Comparison of ENCODE assay signal across 13 mouse cellular contexts in the genomic region with DNA sequence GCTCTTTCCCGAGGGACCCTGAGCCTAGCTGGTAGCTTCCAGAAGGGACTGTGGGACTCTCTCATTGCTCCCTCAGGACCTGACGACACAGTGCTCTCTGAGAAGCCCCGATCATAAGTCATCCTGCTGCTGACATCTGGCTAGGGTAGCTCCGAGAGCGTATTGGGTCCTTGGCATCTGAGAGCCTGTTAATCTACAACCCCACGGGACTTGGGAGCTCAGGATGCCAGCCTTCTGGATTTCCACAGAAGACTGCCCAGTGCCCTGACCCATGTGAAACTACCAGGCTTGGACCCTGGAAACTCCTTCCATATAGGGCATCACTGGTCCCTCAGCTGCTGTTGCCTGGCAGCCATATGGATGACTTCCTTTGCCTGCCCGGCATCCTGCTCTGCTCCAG. TPM values are rescaled to one million over a fixed set of nuclear protein-coding genes. Genes with fewer than 3 reads are reported as not detected.
A peak's percentile ranks its signal among the peaks of the same experiment; 100 is the strongest.
DNase-seq lines count a peak whose midpoint lies in the region; ATAC-seq and TF ChIP-seq lines count a peak whose summit lies in the region.
"Had no signal": no experiment of that assay in that cellular context is flagged by ENCODE, and none has a peak within 500 bp of the region (broad histone marks: within the 10 kb centered on the region; RNA-seq: fewer than 3 reads in every experiment).

No protein-coding gene starts in this region.

- no peak for DNase-seq in neural tube, embryonic 10.5 days (ENCODE audit: extremely low spot score, low spot score)
- peak; percentile 65 for DNase-seq in kidney, postnatal 10 days
- no peak for DNase-seq in frontal cortex, postnatal 25 days (ENCODE audit: low spot score in 2 of 2)
- DNase-seq in spleen, adult 18-20 months, result no peak
- no peak for DNase-seq in cerebellum, adult 2 months
- DNase-seq: adrenal gland, postnatal 36 days; cerebellum, adult 11-12 months; embryo, embryonic 11 days; gastrocnemius, postnatal 36 days; heart, postnatal 10 days had no signal

- no peak for TF ChIP-seq POLR2A in small intestine, adult 2 months (IDR thresholded peaks at IDR 0.05; ENCODE audit: low read depth, low read length)
- no peak for TF ChIP-seq POLR2A in cerebellum, adult 2 months (IDR thresholded peaks at IDR 0.05; ENCODE audit: borderline replicate concordance, insufficient read depth, low read length)

- no peak overlapping the region for H3K4me2 ChIP-seq in neural tube, embryonic 13.5 days
- no peak overlapping the region for H3K4me2 ChIP-seq in hindbrain, embryonic 15.5 days

- no peaks in the 10 kb centered on the region for H3K9me3 ChIP-seq in neural tube, embryonic 13.5 days
- H3K9me3 ChIP-seq in hindbrain, embryonic 15.5 days, result no peaks in the 10 kb centered on the region

- H3K4me1 ChIP-seq in neural tube, embryonic 13.5 days (replicated peaks), result peaks cover 89% of the 10 kb centered on the region
- peaks cover 75% of the 10 kb centered on the region for H3K4me1 ChIP-seq in hindbrain, embryonic 15.5 days (replicated peaks)
- H3K4me1 ChIP-seq in small intestine, adult 2 months (ENCODE audit: control insufficient read depth, insufficient read depth, insufficient read length, low read length), result peaks cover 46% of the 10 kb centered on the region
- H3K4me1 ChIP-seq in cerebellum, adult 2 months (ENCODE audit: control insufficient read depth, insufficient read depth, low read length), result peaks cover 4% of the 10 kb centered on the region; the same call in 1 of the 2 replicates

- no peak for TF ChIP-seq CTCF in small intestine, adult 2 months (IDR thresholded peaks at IDR 0.05; ENCODE audit: extremely low read depth, insufficient read length, insufficient replicate concordance, low read depth, low read length)
- TF ChIP-seq CTCF in cerebellum, adult 2 months (IDR thresholded peaks at IDR 0.05; ENCODE audit: borderline replicate concordance, insufficient read depth, low read depth, low read length), result no peak

- H3K27me3 ChIP-seq in neural tube, embryonic 13.5 days, result no peaks in the 10 kb centered on the region
- no peaks in the 10 kb centered on the region for H3K27me3 ChIP-seq in hindbrain, embryonic 15.5 days
- no peaks in the 10 kb centered on the region for H3K27me3 ChIP-seq in small intestine, adult 2 months (ENCODE audit: control insufficient read depth, insufficient read depth, low read length)
- H3K27me3 ChIP-seq in cerebellum, adult 2 months (ENCODE audit: control insufficient read depth, insufficient read depth, low read length), result no peaks in the 10 kb centered on the region

- 42% methylated on average over 7 of the region's 7 CpGs for WGBS in neural tube, embryonic 13.5 days
- 49% methylated on average over 7 of the region's 7 CpGs for WGBS in hindbrain, embryonic 15.5 days
- 66% methylated on average over 7 of the region's 7 CpGs for WGBS in small intestine, adult 2 months
- WGBS in cerebellum, adult 2 months, result 62% methylated on average over 7 of the region's 7 CpGs

- ATAC-seq in neural tube, embryonic 13.5 days (ENCODE audit: low read depth), result no peak
- peak; percentile 17; the same call in 1 of the 2 replicates for ATAC-seq in hindbrain, embryonic 15.5 days (ENCODE audit: low FRiP score, low read depth)

- peak overlapping the region; percentile 52 for H3K27ac ChIP-seq in neural tube, embryonic 13.5 days (replicated peaks)
- peak overlapping the region; percentile 16 for H3K27ac ChIP-seq in hindbrain, embryonic 15.5 days (replicated peaks)
- 0 out of 2 replicates have a peak overlapping the region, but pooled peaks have one; percentile 89 for H3K27ac ChIP-seq in small intestine, adult 2 months (ENCODE audit: insufficient read depth, low read depth, low read length)
- no peak overlapping the region for H3K27ac ChIP-seq in cerebellum, adult 2 months (ENCODE audit: insufficient read depth, low read length)

- H3K36me3 ChIP-seq in neural tube, embryonic 13.5 days, result no peaks in the 10 kb centered on the region
- H3K36me3 ChIP-seq in hindbrain, embryonic 15.5 days, result no peaks in the 10 kb centered on the region
- 0 out of 2 replicates have a peak, but pooled peaks cover 1% of the 10 kb centered on the region for H3K36me3 ChIP-seq in small intestine, adult 2 months (ENCODE audit: control insufficient read depth, insufficient read depth, low read length)

- no peak overlapping the region for H3K4me3 ChIP-seq in neural tube, embryonic 13.5 days
- H3K4me3 ChIP-seq in hindbrain, embryonic 15.5 days, result no peak overlapping the region
- H3K4me3 ChIP-seq in small intestine, adult 2 months (ENCODE audit: low read depth, low read length), result no peak overlapping the region
- H3K4me3 ChIP-seq in cerebellum, adult 2 months (replicated peaks; ENCODE audit: insufficient read depth, low read depth, low read length), result no peak overlapping the region

- no peak overlapping the region for H3K9ac ChIP-seq in neural tube, embryonic 13.5 days
- H3K9ac ChIP-seq in hindbrain, embryonic 15.5 days, result no peak overlapping the region

RNA-seq across cellular contexts. Expression of a gene that starts 43.3 kb away (rescaled TPM):
- 106 and 115 TPM in 2 replicates for polyA plus RNA-seq in neural tube, embryonic 13.5 days (2015; fragmentation: Nextera tagmentation; extraction: Ambion mirVana)
- polyA plus RNA-seq in hindbrain, embryonic 15.5 days (2015; fragmentation: Nextera tagmentation; extraction: Ambion mirVana), result 184 and 203 TPM in 2 replicates
- polyA plus RNA-seq in small intestine, adult 2 months (2012; rRNA removed), result 58.7 and 129 TPM in 2 replicates
- polyA plus RNA-seq in cerebellum, adult 2 months (2012; rRNA removed), result 64.7 and 64.9 TPM in 2 replicates
